ENCODE assay signal across 19 mouse cellular contexts in genomic region chrX:74481349-74481885, GRCm38 (mm10). TPM values are rescaled to one million over a fixed set of nuclear protein-coding genes. Genes with fewer than 3 reads are reported as not detected.
"Had no signal": no experiment of that assay in that cellular context is flagged by ENCODE, and none has a peak within 500 bp of the region (broad histone marks: within the 10 kb centered on the region; RNA-seq: fewer than 3 reads in every experiment).

TSS of gene Gm6880 (minus strand) at chrX:74481399.

RNA-seq across cellular contexts. Expression of gene Gm6880, which starts in this region (rescaled TPM):
- polyA plus RNA-seq: cortical plate, adult 2 months; embryonic facial prominence, embryonic 10.5 days; embryonic facial prominence, embryonic 11.5 days; embryonic facial prominence, embryonic 12.5 days; embryonic facial prominence, embryonic 13.5 days; embryonic facial prominence, embryonic 14.5 days; embryonic facial prominence, embryonic 15.5 days; erythroblast, embryonic 14.5 days; forebrain, embryonic 10.5 days; forebrain, embryonic 11.5 days; forebrain, embryonic 12.5 days; forebrain, embryonic 13.5 days; forebrain, embryonic 14.5 days; forebrain, embryonic 15.5 days; forebrain, embryonic 16.5 days; forebrain, postnatal 0 days; frontal cortex, adult 2 months; gonadal fat pad, adult 2 months; heart, adult 2 months had no signal
